Mouse (Mus musculus) erythroblast, adult 5-6 weeks (primary cell): ENCODE measurements at regions not wholly inside any gene's neighbourhood (a gene's known extent, or its start where the extent isn't known, plus 50 kb on each side); places are given as distances from the start of the nearest gene placed in this dataset.

Experiments
- ATAC-seq: replicated peaks from 2 replicates; pipeline ENCODE4 v1.8.0; 2016; ENCODE audit warnings: moderate number of reproducible peaks, mild to moderate bottlenecking, moderate TSS enrichment, inconsistent platforms; ENCODE audit not compliant: poor library complexity, low FRiP score, severe bottlenecking

GRCm38 (mm10) chr4:87401316-87402172 lies 171.3 kb upstream of the Slc24a2 start:
- no peak for ATAC-seq

GRCm38 (mm10) chr4:87386835-87387234 lies 156.6 kb upstream of the Slc24a2 start:
- ATAC-seq, result no peak

DNA sequence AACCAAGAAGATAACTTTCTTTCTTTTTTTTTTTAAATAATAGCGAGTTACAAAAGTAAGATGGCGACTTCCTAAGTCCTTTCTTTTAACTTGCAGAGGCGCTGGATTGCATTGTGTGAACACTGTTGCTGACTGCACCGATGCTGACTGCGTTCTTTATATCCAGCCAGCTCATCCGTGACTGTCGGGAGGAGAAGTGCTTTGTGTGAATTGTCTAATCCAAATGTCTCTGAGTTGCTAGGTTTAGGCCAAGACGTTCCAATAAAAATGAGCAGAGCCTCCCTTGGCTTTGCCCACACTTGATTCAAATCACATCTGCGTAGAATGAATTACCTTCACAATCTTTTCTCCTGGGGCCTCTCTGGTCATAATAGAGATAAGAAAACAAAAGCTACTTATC lies 156.0 kb upstream of the Slc24a2 start:
- no peak for ATAC-seq

DNA sequence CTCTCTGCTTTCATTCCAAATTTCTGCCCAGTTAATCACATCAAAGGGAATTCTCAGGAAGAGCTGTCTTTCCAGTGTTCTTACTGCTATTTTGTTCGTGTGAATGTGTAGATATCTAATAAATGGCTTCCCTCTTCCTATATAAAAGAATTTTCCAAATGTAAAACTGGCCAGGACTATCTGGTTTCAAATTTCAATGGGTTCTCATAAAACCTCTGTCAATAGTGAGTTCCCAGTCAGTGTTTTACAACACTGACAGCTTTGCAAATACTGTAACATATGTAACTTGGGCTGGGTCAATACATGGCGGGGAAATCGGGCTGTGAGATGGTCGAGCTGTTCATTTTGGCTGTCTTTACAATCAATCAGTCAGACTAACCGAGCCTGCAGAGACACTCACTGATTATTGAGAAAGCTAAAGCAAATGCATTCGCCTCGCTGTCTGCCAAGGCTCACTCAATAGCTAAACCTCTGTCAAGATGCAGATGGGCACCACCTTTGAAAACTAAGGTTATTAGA lies 155.0 kb upstream of the Slc24a2 start:
- ATAC-seq, result no peak

- ATAC-seq, result no peak
These were observed 154.3 kb upstream of the Slc24a2 start for GRCm38 (mm10) chr4:87384469-87385044.

DNA sequence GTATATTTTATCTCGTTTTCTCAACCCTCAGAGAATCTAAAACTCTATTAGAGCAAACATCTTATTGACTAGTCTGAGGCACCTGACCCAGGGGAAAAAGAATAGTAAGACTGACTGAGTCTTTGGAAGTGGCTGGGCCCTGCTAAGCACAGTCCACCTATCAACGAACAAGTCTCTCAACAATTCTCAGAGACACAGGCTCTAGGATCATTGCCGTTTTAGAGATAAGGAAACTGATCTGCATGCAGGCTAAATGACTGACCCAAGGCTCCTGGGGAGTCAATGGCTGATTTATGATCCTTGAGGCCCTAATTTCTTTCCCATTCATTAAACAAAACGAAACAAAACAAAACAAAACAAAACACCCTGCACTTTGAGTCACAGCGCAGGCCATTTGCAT lies 150.4 kb upstream of the Slc24a2 start:
- ATAC-seq, result no peak

DNA sequence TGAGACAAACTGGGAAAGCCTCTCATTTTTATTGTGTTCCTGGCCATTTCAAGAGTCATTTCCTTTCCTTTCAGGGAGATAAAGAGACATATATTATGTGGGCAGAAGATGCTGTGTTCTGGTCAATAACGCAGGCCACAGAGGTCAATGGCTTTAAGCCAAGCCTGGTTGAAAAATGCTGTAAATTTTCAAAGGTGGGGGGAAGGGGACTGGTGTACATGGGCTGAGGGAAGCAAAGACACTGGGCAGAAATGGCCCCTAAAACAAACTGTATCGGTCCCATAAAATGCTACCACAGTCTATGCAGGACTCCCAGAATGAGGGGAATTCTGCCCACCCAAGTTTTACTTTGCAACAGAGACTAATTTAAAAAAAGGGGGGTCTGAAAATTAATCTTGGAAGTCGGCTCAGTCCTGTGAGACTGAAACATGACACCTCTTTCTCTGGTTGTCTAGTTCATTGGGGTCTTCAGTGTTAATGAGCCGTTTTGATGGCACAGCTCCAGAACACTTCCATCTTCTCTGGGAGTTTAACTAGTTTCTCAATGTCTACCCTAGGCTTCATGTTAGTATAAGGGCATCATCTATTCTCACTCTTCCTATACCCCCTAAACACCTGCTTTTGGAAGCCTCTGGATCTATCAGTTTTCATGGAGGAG lies 149.4 kb upstream of the Slc24a2 start:
- ATAC-seq, result no peak

GRCm38 (mm10) chr4:87371960-87372359 lies 141.7 kb upstream of the Slc24a2 start:
- no peak for ATAC-seq

DNA sequence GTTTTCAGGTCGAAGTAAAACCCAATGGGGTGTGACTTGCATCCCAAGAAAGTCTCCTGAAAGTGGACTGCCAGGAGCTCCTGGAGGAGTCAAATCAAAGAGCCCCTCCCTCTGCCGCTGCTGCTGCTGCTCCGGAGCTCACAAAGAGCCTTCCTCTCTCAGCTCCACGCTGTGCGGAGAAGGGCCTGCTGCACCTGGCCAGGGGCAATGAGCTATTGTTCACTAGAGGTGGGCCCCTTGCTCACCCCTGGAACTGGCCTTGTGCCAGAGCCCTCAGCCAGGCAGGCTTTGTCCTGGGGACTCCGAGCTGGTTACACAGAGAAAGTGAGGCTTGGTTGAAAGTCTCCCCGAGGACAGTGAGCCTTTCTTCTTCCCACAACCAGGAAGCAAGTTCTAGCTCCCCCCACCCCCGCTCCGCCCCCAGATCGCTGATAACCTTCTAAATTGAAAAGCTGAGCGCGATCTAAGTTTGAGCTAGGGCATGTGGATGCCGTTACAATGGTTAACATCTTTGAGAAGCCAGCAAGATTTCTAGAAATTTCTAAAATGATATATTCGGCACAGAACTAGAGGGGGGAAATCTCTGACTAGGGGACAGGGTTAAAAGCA lies 139.5 kb upstream of the Slc24a2 start:
- ATAC-seq, result no peak

- ATAC-seq, result no peak; the same call in 1 of the 2 replicates
These were observed 138.3 kb upstream of the Slc24a2 start for GRCm38 (mm10) chr4:87368413-87369160.

DNA sequence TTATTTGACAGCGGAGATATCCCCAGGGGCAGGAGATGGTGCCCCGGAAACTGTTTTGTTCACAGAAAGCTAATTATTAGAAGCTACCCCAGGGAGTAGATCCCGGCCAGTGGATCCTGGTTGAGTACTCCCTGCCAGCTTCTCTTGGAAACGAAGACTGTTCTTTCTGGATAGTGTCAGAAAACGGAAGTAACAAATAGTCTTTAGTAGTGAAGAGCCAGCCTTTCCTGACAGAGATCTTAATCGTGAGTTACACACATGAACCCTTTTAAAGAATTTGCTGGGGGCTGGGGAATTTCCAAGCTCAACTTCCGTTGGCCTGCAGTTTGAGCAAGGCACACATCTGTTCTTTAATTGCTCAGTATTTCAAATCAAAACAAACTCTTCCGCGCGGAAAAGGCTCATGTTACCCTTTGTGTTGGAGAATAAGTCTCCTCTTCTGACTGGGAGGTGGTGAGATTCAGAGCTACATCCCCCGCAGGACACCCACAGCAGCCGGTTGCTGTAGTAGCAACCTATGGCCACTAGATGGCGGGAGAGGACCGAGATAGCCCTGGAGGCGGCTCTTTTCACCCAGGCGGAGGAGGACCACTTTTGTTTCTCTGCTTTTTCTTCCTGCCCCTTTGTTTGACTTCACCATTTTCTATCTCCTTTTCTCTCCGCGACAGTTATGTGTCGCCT lies 137.6 kb upstream of the Slc24a2 start:
- peak; percentile 85 for ATAC-seq

DNA sequence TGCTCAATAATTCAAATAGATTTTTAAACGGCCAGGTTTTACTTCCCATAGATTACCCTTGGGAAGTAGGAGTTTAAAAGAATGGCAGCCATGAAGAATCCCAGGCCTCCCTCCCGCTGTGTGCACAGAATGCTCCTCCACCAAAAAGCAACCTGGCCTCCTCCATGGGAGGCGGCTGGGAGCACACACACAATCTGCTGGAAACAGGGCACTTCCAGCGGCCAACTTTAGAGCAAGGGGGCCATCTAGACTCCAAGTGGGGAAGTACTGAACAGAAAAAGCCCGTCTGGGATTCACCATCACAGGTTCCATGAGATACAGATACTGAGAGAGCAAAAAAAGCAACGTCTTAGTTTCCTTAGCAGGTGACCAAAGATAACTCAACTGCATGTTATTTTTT lies 131.9 kb upstream of the Slc24a2 start:
- no peak for ATAC-seq

DNA sequence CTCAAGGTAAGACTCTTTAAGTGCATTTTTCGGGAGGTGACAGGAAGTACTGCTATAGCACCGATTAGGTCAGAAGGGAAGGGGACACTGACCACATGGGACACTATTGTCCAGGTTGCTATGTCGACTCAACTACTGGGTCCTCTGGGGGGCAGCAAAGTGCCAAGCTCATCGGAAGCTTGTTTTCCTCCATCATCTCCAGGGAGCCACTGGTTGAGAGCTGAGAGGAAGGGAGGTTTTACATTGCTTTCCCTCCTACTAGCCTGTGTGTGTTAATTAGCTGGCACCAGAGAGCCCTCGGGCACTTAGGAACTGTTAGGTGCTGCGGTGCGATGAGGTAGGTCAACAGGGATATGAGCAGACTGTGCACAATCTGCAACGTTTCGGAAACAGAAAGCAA lies 129.2 kb upstream of the Slc24a2 start:
- ATAC-seq, result no peak

DNA sequence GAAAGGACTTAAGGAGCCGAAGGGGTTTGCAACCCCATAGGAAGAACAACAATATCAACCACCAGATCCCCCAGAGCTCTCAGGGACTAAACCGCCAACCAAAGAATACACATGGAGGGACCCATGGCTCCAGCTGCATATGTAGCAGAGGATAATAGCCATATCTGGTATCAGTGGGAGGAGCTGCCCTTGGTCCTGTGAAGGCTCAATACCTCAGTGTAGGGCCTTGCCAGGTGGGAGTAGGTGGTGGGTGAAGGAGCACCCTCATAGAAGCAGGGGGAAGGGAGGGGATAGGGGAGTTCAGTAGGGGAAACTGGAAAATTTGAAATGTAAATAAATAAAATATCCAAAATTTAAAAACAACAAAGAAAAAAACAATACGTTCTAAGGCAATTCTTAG lies 128.7 kb upstream of the Slc24a2 start:
- ATAC-seq, result no peak

DNA sequence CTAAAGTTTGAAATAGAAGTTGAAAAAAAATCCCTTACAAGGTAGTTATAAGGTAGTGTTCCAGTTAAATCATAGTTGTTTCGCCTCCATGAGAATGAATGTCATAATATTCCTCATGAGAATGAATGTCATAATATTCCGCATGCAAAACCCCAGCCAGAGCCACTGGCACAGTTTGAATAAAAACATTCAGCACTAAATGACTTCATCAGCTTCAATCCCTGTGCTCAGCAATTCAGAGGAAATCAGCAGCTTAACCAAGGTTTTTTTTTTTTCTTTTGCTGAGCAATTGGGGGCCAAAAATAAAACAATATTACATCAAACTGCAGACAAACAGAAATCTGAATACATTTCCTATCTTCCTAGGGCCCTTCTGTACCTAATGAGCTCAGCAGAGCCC lies 102.7 kb upstream of the Slc24a2 start:
- no peak for ATAC-seq

GRCm38 (mm10) chr4:87329136-87329535 lies 98.9 kb upstream of the Slc24a2 start:
- ATAC-seq, result no peak

- no peak for ATAC-seq
These were observed 91.6 kb upstream of the Slc24a2 start for GRCm38 (mm10) chr4:87321726-87322349.

DNA sequence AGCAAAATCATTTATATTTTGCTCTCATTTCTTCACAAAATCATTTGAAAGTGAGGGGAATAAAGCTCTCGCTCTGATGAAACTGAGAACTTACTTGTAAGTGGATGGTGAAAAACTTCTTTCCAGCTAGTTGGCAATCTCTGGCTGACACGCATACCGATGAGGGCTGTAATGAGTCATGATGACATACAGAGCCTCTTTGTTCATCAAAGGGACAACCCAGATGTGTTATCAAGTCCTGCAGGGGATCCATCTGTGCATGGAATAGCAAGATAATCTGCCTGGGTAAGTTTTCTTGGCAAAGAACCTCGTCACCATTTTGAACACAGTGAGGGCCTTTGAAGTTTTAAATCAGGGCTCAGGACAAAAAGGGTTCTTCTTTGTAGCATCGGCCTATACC lies 67.9 kb upstream of the Slc24a2 start:
- no peak for ATAC-seq

DNA sequence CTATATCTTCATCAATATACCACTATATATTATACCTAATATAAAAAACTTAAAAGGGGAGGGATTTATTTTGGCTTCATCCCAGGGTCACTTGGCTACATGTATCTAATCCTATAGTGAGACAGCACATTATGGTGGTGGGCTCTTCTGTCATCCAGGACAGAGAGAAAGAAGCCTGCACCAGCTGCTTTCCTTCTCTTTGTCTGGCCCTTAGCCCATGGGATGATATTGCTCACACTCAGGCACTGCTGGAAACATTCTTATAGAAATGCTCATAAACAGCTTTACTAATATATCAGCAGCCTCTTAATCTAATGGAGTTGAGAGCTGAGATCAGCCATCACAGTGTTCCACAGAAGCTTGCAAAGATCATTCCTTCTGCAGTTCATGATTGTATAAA lies 64.3 kb upstream of the Slc24a2 start:
- ATAC-seq, result no peak
